Mouse (Mus musculus): Measurements from ENCODE around the gene Ostm1. TPM values are rescaled to one million over a fixed set of nuclear protein-coding genes. Genes with fewer than 3 reads are reported as not detected.

Gene Ostm1
- polyA plus RNA-seq, 1 experiment from 2014 or later = 54.9 TPM

GRCm38 (mm10) chr10:42639856-42640255 lies 56.2 kb downstream of the Ostm1 start:
- Histone ChIP-seq H3K4me2 (ENCODE audit: low read length) (no peak overlapping the region), H3K36me3 (ENCODE audit: control insufficient read depth, insufficient read depth, low read length) (no peaks in the 10 kb centered on the region), H3K27me3 (replicated peaks; ENCODE audit: control insufficient read depth, insufficient read depth, low read length) (no peaks in the 10 kb centered on the region), H3K9ac (ENCODE audit: low read length) (no peak overlapping the region), H3K4me3 (ENCODE audit: low read depth, low read length) (no peak overlapping the region), H3K27ac (ENCODE audit: low read depth, low read length) (no peak overlapping the region), H3K9me3 (replicated peaks; ENCODE audit: control insufficient read depth, low read length) (no peaks in the 10 kb centered on the region), H3K4me1 (ENCODE audit: control insufficient read depth, insufficient read depth, low read length) (peaks cover 19% of the 10 kb centered on the region)
- ATAC-seq (no peak), DNase-seq (ENCODE audit: low spot score) (no peak)
- 87% methylated on average over 6 of the region's 6 CpGs for WGBS

- WGBS = 87% methylated on average over 9 of the region's 9 CpGs
- no peaks in the 10 kb centered on the region for H3K36me3 ChIP-seq (ENCODE audit: control insufficient read depth, insufficient read depth, low read length)
- ATAC-seq = no peak
- no peaks in the 10 kb centered on the region for H3K9me3 ChIP-seq (replicated peaks; ENCODE audit: control insufficient read depth, low read length)
- no peaks in the 10 kb centered on the region for H3K4me1 ChIP-seq (ENCODE audit: control insufficient read depth, insufficient read depth, low read length)
- no peak overlapping the region for H3K9ac ChIP-seq (ENCODE audit: low read length)
- H3K4me3 ChIP-seq (ENCODE audit: low read depth, low read length) = no peak overlapping the region
- DNase-seq (ENCODE audit: low spot score) = no peak
- H3K27ac ChIP-seq (ENCODE audit: low read depth, low read length) = no peak overlapping the region
- no peaks in the 10 kb centered on the region for H3K27me3 ChIP-seq (replicated peaks; ENCODE audit: control insufficient read depth, insufficient read depth, low read length)
- no peak overlapping the region for H3K4me2 ChIP-seq (ENCODE audit: low read length)
Measured at GRCm38 (mm10) chr10:42643638-42644037, 60.0 kb downstream of the Ostm1 start.

GRCm38 (mm10) chr10:42646340-42646739 lies 62.7 kb downstream of the Ostm1 start:
- Histone ChIP-seq H3K4me1 (ENCODE audit: control insufficient read depth, insufficient read depth, low read length) (no peaks in the 10 kb centered on the region), H3K9me3 (replicated peaks; ENCODE audit: control insufficient read depth, low read length) (no peaks in the 10 kb centered on the region), H3K36me3 (ENCODE audit: control insufficient read depth, insufficient read depth, low read length) (no peaks in the 10 kb centered on the region), H3K27me3 (replicated peaks; ENCODE audit: control insufficient read depth, insufficient read depth, low read length) (no peaks in the 10 kb centered on the region), H3K4me2 (ENCODE audit: low read length) (no peak overlapping the region), H3K9ac (ENCODE audit: low read length) (no peak overlapping the region), H3K4me3 (ENCODE audit: low read depth, low read length) (no peak overlapping the region), H3K27ac (ENCODE audit: low read depth, low read length) (no peak overlapping the region)
- 44% methylated on average over 4 of the region's 4 CpGs for WGBS
- DNase-seq (ENCODE audit: low spot score) = no peak
- no peak for ATAC-seq

GRCm38 (mm10) chr10:42661916-42662315 lies 78.3 kb downstream of the Ostm1 start:
- ATAC-seq (no peak), DNase-seq (ENCODE audit: low spot score) (no peak)
- H3K36me3 ChIP-seq (ENCODE audit: control insufficient read depth, insufficient read depth, low read length) = no peaks in the 10 kb centered on the region
- H3K9ac ChIP-seq (ENCODE audit: low read length) = no peak overlapping the region
- no peaks in the 10 kb centered on the region for H3K9me3 ChIP-seq (replicated peaks; ENCODE audit: control insufficient read depth, low read length)
- H3K4me3 ChIP-seq (ENCODE audit: low read depth, low read length) = no peak overlapping the region
- H3K4me1 ChIP-seq (ENCODE audit: control insufficient read depth, insufficient read depth, low read length) = no peaks in the 10 kb centered on the region
- no peak overlapping the region for H3K27ac ChIP-seq (ENCODE audit: low read depth, low read length)
- 89% methylated on average over 2 of the region's 2 CpGs for WGBS
- H3K4me2 ChIP-seq (ENCODE audit: low read length) = no peak overlapping the region
- H3K27me3 ChIP-seq (replicated peaks; ENCODE audit: control insufficient read depth, insufficient read depth, low read length) = no peaks in the 10 kb centered on the region

GRCm38 (mm10) chr10:42669970-42670369 lies 86.3 kb downstream of the Ostm1 start:
- Histone ChIP-seq H3K36me3 (ENCODE audit: control insufficient read depth, insufficient read depth, low read length) (no peaks in the 10 kb centered on the region), H3K4me2 (ENCODE audit: low read length) (no peak overlapping the region), H3K27ac (ENCODE audit: low read depth, low read length) (no peak overlapping the region), H3K4me1 (ENCODE audit: control insufficient read depth, insufficient read depth, low read length) (no peaks in the 10 kb centered on the region), H3K9ac (ENCODE audit: low read length) (no peak overlapping the region), H3K27me3 (replicated peaks; ENCODE audit: control insufficient read depth, insufficient read depth, low read length) (no peaks in the 10 kb centered on the region), H3K9me3 (replicated peaks; ENCODE audit: control insufficient read depth, low read length) (no peaks in the 10 kb centered on the region), H3K4me3 (ENCODE audit: low read depth, low read length) (no peak overlapping the region)
- DNase-seq (ENCODE audit: low spot score) (no peak), ATAC-seq (no peak)
- 90% methylated on average over 4 of the region's 4 CpGs for WGBS

GRCm38 (mm10) chr10:42672798-42673197 lies 89.2 kb downstream of the Ostm1 start:
- Histone ChIP-seq H3K9me3 (replicated peaks; ENCODE audit: control insufficient read depth, low read length) (no peaks in the 10 kb centered on the region), H3K36me3 (ENCODE audit: control insufficient read depth, insufficient read depth, low read length) (no peaks in the 10 kb centered on the region), H3K27ac (ENCODE audit: low read depth, low read length) (no peak overlapping the region), H3K4me2 (ENCODE audit: low read length) (no peak overlapping the region), H3K27me3 (replicated peaks; ENCODE audit: control insufficient read depth, insufficient read depth, low read length) (no peaks in the 10 kb centered on the region), H3K9ac (ENCODE audit: low read length) (no peak overlapping the region), H3K4me1 (ENCODE audit: control insufficient read depth, insufficient read depth, low read length) (no peaks in the 10 kb centered on the region), H3K4me3 (ENCODE audit: low read depth, low read length) (no peak overlapping the region)
- WGBS = 87% methylated on average over 3 of the region's 3 CpGs
- DNase-seq (ENCODE audit: low spot score) (no peak), ATAC-seq (no peak)

GRCm38 (mm10) chr10:42675571-42675970 lies 91.9 kb downstream of the Ostm1 start:
- H3K27me3 ChIP-seq (replicated peaks; ENCODE audit: control insufficient read depth, insufficient read depth, low read length) = no peaks in the 10 kb centered on the region
- no peak overlapping the region for H3K9ac ChIP-seq (ENCODE audit: low read length)
- H3K4me1 ChIP-seq (ENCODE audit: control insufficient read depth, insufficient read depth, low read length) = peaks cover 9% of the 10 kb centered on the region
- ATAC-seq (no peak), DNase-seq (ENCODE audit: low spot score) (no peak)
- no peak overlapping the region for H3K27ac ChIP-seq (ENCODE audit: low read depth, low read length)
- H3K9me3 ChIP-seq (replicated peaks; ENCODE audit: control insufficient read depth, low read length) = no peaks in the 10 kb centered on the region
- H3K4me3 ChIP-seq (ENCODE audit: low read depth, low read length) = no peak overlapping the region
- H3K4me2 ChIP-seq (ENCODE audit: low read length) = no peak overlapping the region
- 88% methylated on average over 4 of the region's 4 CpGs for WGBS
- no peaks in the 10 kb centered on the region for H3K36me3 ChIP-seq (ENCODE audit: control insufficient read depth, insufficient read depth, low read length)

- peak overlapping the region; percentile 66; the same call in 1 of the 2 replicates for H3K27ac ChIP-seq (ENCODE audit: low read depth, low read length)
- WGBS = 42% methylated on average over 6 of the region's 6 CpGs
- ATAC-seq = no peak; the same call in 1 of the 2 replicates
Measured at GRCm38 (mm10) chr10:42678331-42678730, 94.7 kb downstream of the Ostm1 start.

GRCm38 (mm10) chr10:42678755-42679364 lies 95.2 kb downstream of the Ostm1 start:
- Histone ChIP-seq H3K9ac (ENCODE audit: low read length) (peak overlapping the region; percentile 86), H3K4me3 (ENCODE audit: low read depth, low read length) (peak overlapping the region; percentile 98), H3K27me3 (replicated peaks; ENCODE audit: control insufficient read depth, insufficient read depth, low read length) (no peaks in the 10 kb centered on the region), H3K4me2 (ENCODE audit: low read length) (peak overlapping the region; percentile 71), H3K36me3 (ENCODE audit: control insufficient read depth, insufficient read depth, low read length) (no peaks in the 10 kb centered on the region; the same call in none of the 2 replicates), H3K9me3 (replicated peaks; ENCODE audit: control insufficient read depth, low read length) (no peaks in the 10 kb centered on the region), H3K27ac (ENCODE audit: low read depth, low read length) (peak overlapping the region; percentile 66), H3K4me1 (ENCODE audit: control insufficient read depth, insufficient read depth, low read length) (peaks cover 9% of the 10 kb centered on the region)
- under 1% methylated on average over 56 of the region's 56 CpGs for WGBS
- peak; percentile 99 for ATAC-seq
- peak; percentile 95 for DNase-seq (ENCODE audit: low spot score)

More at GRCm38 (mm10) chr10:42678331-42678730, 94.7 kb downstream of the Ostm1 start:
- peak overlapping the region; percentile 71 for H3K4me2 ChIP-seq (ENCODE audit: low read length)
- DNase-seq (ENCODE audit: low spot score) = no peak
- H3K27me3 ChIP-seq (replicated peaks; ENCODE audit: control insufficient read depth, insufficient read depth, low read length) = no peaks in the 10 kb centered on the region
- H3K36me3 ChIP-seq (ENCODE audit: control insufficient read depth, insufficient read depth, low read length) = no peaks in the 10 kb centered on the region; the same call in 1 of the 2 replicates
- peak overlapping the region; percentile 98 for H3K4me3 ChIP-seq (ENCODE audit: low read depth, low read length)
- H3K4me1 ChIP-seq (ENCODE audit: control insufficient read depth, insufficient read depth, low read length) = peaks cover 9% of the 10 kb centered on the region
- H3K9me3 ChIP-seq (replicated peaks; ENCODE audit: control insufficient read depth, low read length) = no peaks in the 10 kb centered on the region
- H3K9ac ChIP-seq (ENCODE audit: low read length) = peak overlapping the region; percentile 86
